Mouse (Mus musculus): ENCODE data around the gene Nfatc3. TPM values are rescaled to one million over a fixed set of nuclear protein-coding genes. Genes with fewer than 3 reads are reported as not detected.

The Nfatc3 gene
- polyA plus RNA-seq, 1 experiment from 2014 or later, result 4.3 TPM

DNA sequence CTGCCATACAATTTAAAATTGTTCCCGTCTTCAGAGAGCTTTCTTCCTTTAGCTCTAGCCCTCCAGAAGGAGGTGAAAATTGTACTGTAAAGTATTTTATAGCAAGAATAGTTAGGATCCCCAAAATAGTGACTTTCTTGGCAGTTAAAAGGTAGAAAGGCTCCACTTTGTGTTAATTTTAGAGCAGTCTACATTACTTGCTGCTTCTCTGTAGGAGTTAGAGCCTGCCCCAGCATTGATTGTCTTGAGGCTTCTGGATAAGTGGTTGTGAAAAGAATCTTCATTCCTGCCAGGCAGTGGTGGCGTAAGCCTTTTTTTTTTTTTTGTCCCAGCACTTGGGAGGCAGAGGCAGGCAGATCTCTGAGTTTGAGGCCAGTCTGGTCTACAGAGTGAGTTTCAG is 8.1 kb downstream of the Nfatc3 start:
- WGBS, result 95% methylated on average over 2 of the region's 2 CpGs
- H3K4me2 ChIP-seq (ENCODE audit: low read depth, low read length), result no peak overlapping the region
- H3K9me3 ChIP-seq (replicated peaks; ENCODE audit: control insufficient read depth, low read length), result no peaks in the 10 kb centered on the region
- no peaks in the 10 kb centered on the region for H3K27me3 ChIP-seq (ENCODE audit: control insufficient read depth, insufficient read depth, low read length)
- H3K9ac ChIP-seq (ENCODE audit: low read length), result no peak overlapping the region
- no peak overlapping the region for H3K27ac ChIP-seq (ENCODE audit: low read length)
- H3K36me3 ChIP-seq (ENCODE audit: control insufficient read depth, insufficient read depth), result no peaks in the 10 kb centered on the region
- H3K4me1 ChIP-seq (ENCODE audit: control insufficient read depth, insufficient read depth, low read length), result peaks cover 4% of the 10 kb centered on the region; the same call in 1 of the 2 replicates
- ATAC-seq (replicated peaks; ENCODE audit: extremely low read depth, insufficient read depth, low FRiP score), result no peak
- no peak overlapping the region for H3K4me3 ChIP-seq (ENCODE audit: low read length)

- Histone ChIP-seq H3K9me3 (replicated peaks; ENCODE audit: control insufficient read depth, low read length) (no peaks in the 10 kb centered on the region), H3K27ac (ENCODE audit: low read length) (no peak overlapping the region), H3K4me1 (ENCODE audit: control insufficient read depth, insufficient read depth, low read length) (peaks cover under 1% of the 10 kb centered on the region; the same call in 1 of the 2 replicates), H3K9ac (ENCODE audit: low read length) (no peak overlapping the region), H3K4me2 (ENCODE audit: low read depth, low read length) (no peak overlapping the region), H3K4me3 (ENCODE audit: low read length) (no peak overlapping the region), H3K27me3 (ENCODE audit: control insufficient read depth, insufficient read depth, low read length) (no peaks in the 10 kb centered on the region), H3K36me3 (ENCODE audit: control insufficient read depth, insufficient read depth) (no peaks in the 10 kb centered on the region)
- WGBS, result 38% methylated on average over 1 of the region's 1 CpGs
- no peak for ATAC-seq (replicated peaks; ENCODE audit: extremely low read depth, insufficient read depth, low FRiP score)
Observed at GRCm38 (mm10) chr8:106069565-106069964, 10.9 kb downstream of the Nfatc3 start.

- Histone ChIP-seq H3K27ac (ENCODE audit: low read length) (no peak overlapping the region), H3K4me1 (ENCODE audit: control insufficient read depth, insufficient read depth, low read length) (peaks cover 10% of the 10 kb centered on the region), H3K4me2 (ENCODE audit: low read depth, low read length) (no peak overlapping the region), H3K9ac (ENCODE audit: low read length) (no peak overlapping the region), H3K4me3 (ENCODE audit: low read length) (no peak overlapping the region), H3K36me3 (ENCODE audit: control insufficient read depth, insufficient read depth) (no peaks in the 10 kb centered on the region), H3K9me3 (replicated peaks; ENCODE audit: control insufficient read depth, low read length) (no peaks in the 10 kb centered on the region), H3K27me3 (ENCODE audit: control insufficient read depth, insufficient read depth, low read length) (no peaks in the 10 kb centered on the region)
- no peak for ATAC-seq (replicated peaks; ENCODE audit: extremely low read depth, insufficient read depth, low FRiP score)
Observed at GRCm38 (mm10) chr8:106072113-106072512, 13.5 kb downstream of the Nfatc3 start.

- Histone ChIP-seq H3K4me1 (ENCODE audit: control insufficient read depth, insufficient read depth, low read length) (peaks cover 10% of the 10 kb centered on the region), H3K4me3 (ENCODE audit: low read length) (no peak overlapping the region), H3K36me3 (ENCODE audit: control insufficient read depth, insufficient read depth) (peaks cover 3% of the 10 kb centered on the region; the same call in 1 of the 2 replicates), H3K4me2 (ENCODE audit: low read depth, low read length) (no peak overlapping the region), H3K9ac (ENCODE audit: low read length) (no peak overlapping the region), H3K9me3 (replicated peaks; ENCODE audit: control insufficient read depth, low read length) (no peaks in the 10 kb centered on the region), H3K27me3 (ENCODE audit: control insufficient read depth, insufficient read depth, low read length) (no peaks in the 10 kb centered on the region), H3K27ac (ENCODE audit: low read length) (no peak overlapping the region)
- no peak for ATAC-seq (replicated peaks; ENCODE audit: extremely low read depth, insufficient read depth, low FRiP score)
Observed at GRCm38 (mm10) chr8:106074236-106074635, 15.6 kb downstream of the Nfatc3 start.

DNA sequence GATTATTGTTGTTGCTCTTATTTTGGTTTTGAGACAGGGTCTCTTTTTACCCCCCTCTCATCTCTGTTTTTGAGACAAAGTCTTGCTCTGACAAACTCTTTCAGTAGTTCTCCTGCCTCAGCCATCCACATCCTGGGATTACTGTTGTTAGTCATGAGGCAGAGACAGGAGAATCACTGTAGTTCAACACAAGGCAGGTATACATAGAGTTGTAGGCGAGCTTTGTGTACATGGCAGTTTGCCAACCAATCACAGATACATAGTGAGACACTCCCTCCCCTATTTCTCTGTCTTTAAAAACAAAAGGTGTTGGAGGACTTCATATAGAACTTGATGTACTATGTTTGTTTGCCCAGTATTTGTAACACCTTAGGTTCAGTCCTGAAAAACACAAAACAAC is 16.0 kb downstream of the Nfatc3 start:
- peaks cover 10% of the 10 kb centered on the region for H3K4me1 ChIP-seq (ENCODE audit: control insufficient read depth, insufficient read depth, low read length)
- H3K4me2 ChIP-seq (ENCODE audit: low read depth, low read length), result no peak overlapping the region
- no peak overlapping the region for H3K27ac ChIP-seq (ENCODE audit: low read length)
- H3K9ac ChIP-seq (ENCODE audit: low read length), result no peak overlapping the region
- H3K4me3 ChIP-seq (ENCODE audit: low read length), result no peak overlapping the region
- WGBS, result 84% methylated on average over 1 of the region's 1 CpGs
- no peaks in the 10 kb centered on the region for H3K27me3 ChIP-seq (ENCODE audit: control insufficient read depth, insufficient read depth, low read length)
- H3K36me3 ChIP-seq (ENCODE audit: control insufficient read depth, insufficient read depth), result peaks cover 7% of the 10 kb centered on the region; the same call in 1 of the 2 replicates
- no peak for ATAC-seq (replicated peaks; ENCODE audit: extremely low read depth, insufficient read depth, low FRiP score)
- no peaks in the 10 kb centered on the region for H3K9me3 ChIP-seq (replicated peaks; ENCODE audit: control insufficient read depth, low read length)

DNA sequence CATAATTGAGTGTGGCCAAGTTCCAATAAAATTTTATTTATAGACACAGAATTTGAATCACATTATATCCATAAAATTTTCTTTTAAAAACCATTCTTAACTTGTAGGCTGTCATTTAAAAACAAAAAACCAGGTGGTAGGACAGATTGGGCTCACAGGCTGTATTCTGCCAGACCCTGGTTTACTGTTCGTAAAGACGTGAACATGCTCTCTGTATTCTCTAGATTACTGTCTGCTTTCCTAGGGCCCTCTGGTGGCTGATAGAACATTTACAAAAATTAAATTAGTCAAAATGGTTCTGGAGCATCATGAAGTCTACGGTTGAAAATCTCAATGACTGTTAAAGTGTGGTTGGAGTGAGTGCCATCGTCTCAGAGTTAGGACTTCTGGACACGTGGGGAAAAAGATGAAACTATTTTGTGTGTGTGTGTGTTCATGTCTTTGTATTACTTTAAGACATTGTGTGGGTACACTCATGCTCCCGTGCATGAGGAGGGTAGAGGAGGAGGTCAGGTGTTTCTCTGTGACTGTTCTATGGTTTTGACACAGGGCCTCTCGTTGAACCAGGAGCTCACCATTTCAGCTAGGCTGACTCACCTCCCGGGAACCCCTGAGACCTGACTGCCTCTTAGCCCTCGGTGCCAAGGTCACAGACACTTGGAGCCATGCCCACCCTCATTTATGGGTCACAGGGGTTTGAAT is 16.7 kb downstream of the Nfatc3 start:
- H3K9me3 ChIP-seq (replicated peaks; ENCODE audit: control insufficient read depth, low read length), result no peaks in the 10 kb centered on the region
- no peak overlapping the region for H3K9ac ChIP-seq (ENCODE audit: low read length)
- H3K4me3 ChIP-seq (ENCODE audit: low read length), result no peak overlapping the region
- ATAC-seq (replicated peaks; ENCODE audit: extremely low read depth, insufficient read depth, low FRiP score), result no peak
- H3K27ac ChIP-seq (ENCODE audit: low read length), result no peak overlapping the region
- H3K4me1 ChIP-seq (ENCODE audit: control insufficient read depth, insufficient read depth, low read length), result peaks cover 10% of the 10 kb centered on the region
- H3K4me2 ChIP-seq (ENCODE audit: low read depth, low read length), result no peak overlapping the region
- H3K36me3 ChIP-seq (ENCODE audit: control insufficient read depth, insufficient read depth), result peaks cover 7% of the 10 kb centered on the region; the same call in 1 of the 2 replicates
- no peaks in the 10 kb centered on the region for H3K27me3 ChIP-seq (ENCODE audit: control insufficient read depth, insufficient read depth, low read length)
- 61% methylated on average over 9 of the region's 9 CpGs for WGBS

DNA sequence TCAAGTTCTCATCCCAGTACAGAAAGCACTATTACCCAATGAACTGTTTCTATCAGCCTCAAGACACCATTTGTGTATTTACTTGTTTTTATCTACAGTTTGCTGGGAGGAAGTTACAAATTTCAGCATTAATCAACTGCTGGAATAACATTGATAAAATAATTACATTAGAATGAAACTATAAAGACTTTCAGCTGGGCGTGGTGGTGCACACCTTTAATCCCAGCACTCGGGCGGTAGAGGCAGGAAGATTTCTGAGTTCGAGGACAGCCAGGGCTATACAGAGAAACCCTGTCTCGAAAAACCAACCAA is 17.2 kb downstream of the Nfatc3 start:
- Histone ChIP-seq H3K4me2 (ENCODE audit: low read depth, low read length) (no peak overlapping the region), H3K9ac (ENCODE audit: low read length) (no peak overlapping the region), H3K4me1 (ENCODE audit: control insufficient read depth, insufficient read depth, low read length) (peaks cover 10% of the 10 kb centered on the region), H3K27me3 (ENCODE audit: control insufficient read depth, insufficient read depth, low read length) (no peaks in the 10 kb centered on the region), H3K9me3 (replicated peaks; ENCODE audit: control insufficient read depth, low read length) (no peaks in the 10 kb centered on the region), H3K27ac (ENCODE audit: low read length) (no peak overlapping the region), H3K4me3 (ENCODE audit: low read length) (no peak overlapping the region), H3K36me3 (ENCODE audit: control insufficient read depth, insufficient read depth) (peaks cover 7% of the 10 kb centered on the region; the same call in 1 of the 2 replicates)
- 94% methylated on average over 5 of the region's 5 CpGs for WGBS
- ATAC-seq (replicated peaks; ENCODE audit: extremely low read depth, insufficient read depth, low FRiP score), result no peak

- WGBS, result 79% methylated on average over 5 of the region's 5 CpGs
- H3K9me3 ChIP-seq (replicated peaks; ENCODE audit: control insufficient read depth, low read length), result no peaks in the 10 kb centered on the region
- H3K4me1 ChIP-seq (ENCODE audit: control insufficient read depth, insufficient read depth, low read length), result peaks cover 10% of the 10 kb centered on the region
- peaks cover 7% of the 10 kb centered on the region; the same call in 1 of the 2 replicates for H3K36me3 ChIP-seq (ENCODE audit: control insufficient read depth, insufficient read depth)
- no peak overlapping the region for H3K9ac ChIP-seq (ENCODE audit: low read length)
- H3K4me3 ChIP-seq (ENCODE audit: low read length), result no peak overlapping the region
- ATAC-seq (replicated peaks; ENCODE audit: extremely low read depth, insufficient read depth, low FRiP score), result no peak
- no peaks in the 10 kb centered on the region for H3K27me3 ChIP-seq (ENCODE audit: control insufficient read depth, insufficient read depth, low read length)
- no peak overlapping the region for H3K27ac ChIP-seq (ENCODE audit: low read length)
- no peak overlapping the region for H3K4me2 ChIP-seq (ENCODE audit: low read depth, low read length)
Observed at GRCm38 (mm10) chr8:106076612-106077011, 18.0 kb downstream of the Nfatc3 start.

- Histone ChIP-seq H3K9me3 (replicated peaks; ENCODE audit: control insufficient read depth, low read length) (no peaks in the 10 kb centered on the region), H3K36me3 (ENCODE audit: control insufficient read depth, insufficient read depth) (peaks cover 9% of the 10 kb centered on the region), H3K4me2 (ENCODE audit: low read depth, low read length) (no peak overlapping the region), H3K27me3 (ENCODE audit: control insufficient read depth, insufficient read depth, low read length) (no peaks in the 10 kb centered on the region), H3K4me3 (ENCODE audit: low read length) (no peak overlapping the region), H3K4me1 (ENCODE audit: control insufficient read depth, insufficient read depth, low read length) (peaks cover 10% of the 10 kb centered on the region), H3K27ac (ENCODE audit: low read length) (no peak overlapping the region), H3K9ac (ENCODE audit: low read length) (no peak overlapping the region)
- 91% methylated on average over 1 of the region's 1 CpGs for WGBS
- ATAC-seq (replicated peaks; ENCODE audit: extremely low read depth, insufficient read depth, low FRiP score), result no peak; the same call in 1 of the 2 replicates
Observed at GRCm38 (mm10) chr8:106077452-106078067, 18.9 kb downstream of the Nfatc3 start.

All from heart, embryonic 16.5 days (tissue).